Mouse (Mus musculus): Measurements from ENCODE around the gene Prps1. TPM values are rescaled to one million over a fixed set of nuclear protein-coding genes. Genes with fewer than 3 reads are reported as not detected.
"Not testable (repeated sequence)": the region's sequence is repeated elsewhere in the genome, so short reads cannot be mapped to it uniquely, and the experiment has no call there.

Gene Prps1
- total and polyA plus RNA-seq, 2 experiments from 2014 or later, result 24.1 to 28.9 TPM

GRCm38 (mm10) chrX:140491884-140492571 lies 35.6 kb downstream of the Prps1 start:
- H3K4me1 ChIP-seq (ENCODE audit: control insufficient read depth, insufficient read depth), result no peaks in the 10 kb centered on the region

GRCm38 (mm10) chrX:140493527-140494029 lies 37.2 kb downstream of the Prps1 start:
- 0 out of 2 replicates have a peak overlapping the region, but pooled peaks have one; percentile 2 for H3K27ac ChIP-seq (ENCODE audit: low read depth)
- H3K4me3 ChIP-seq (ENCODE audit: low read depth, low read length), result no peak overlapping the region
- WGBS, result 46% methylated on average over 7 of the region's 7 CpGs
- DNase-seq (ENCODE audit: low spot score), result no peak
- no peaks in the 10 kb centered on the region for H3K9me3 ChIP-seq (replicated peaks; ENCODE audit: control insufficient read depth, low read length)
- 0 out of 2 replicates have a peak, but pooled peaks cover 4% of the 10 kb centered on the region for H3K27me3 ChIP-seq (ENCODE audit: control insufficient read depth, insufficient read depth, low read length)
- no peaks in the 10 kb centered on the region for H3K36me3 ChIP-seq (replicated peaks; ENCODE audit: control insufficient read depth, insufficient read depth, low read length)
- no peak overlapping the region for H3K9ac ChIP-seq (replicated peaks; ENCODE audit: low read depth, low read length)
- TF ChIP-seq EP300 (IDR thresholded peaks at IDR 0.05; ENCODE audit: low read depth) (no peak), CTCF (IDR thresholded peaks at IDR 0.05; ENCODE audit: low read depth) (no peak)
- ATAC-seq (ENCODE audit: insufficient read depth, low read depth), result no peak
- H3K4me1 ChIP-seq (ENCODE audit: control insufficient read depth, insufficient read depth), result no peaks in the 10 kb centered on the region
- H3K4me2 ChIP-seq (ENCODE audit: low read depth, low read length), result no peak overlapping the region

More at GRCm38 (mm10) chrX:140491884-140492571, 35.6 kb downstream of the Prps1 start:
- H3K9me3 ChIP-seq (replicated peaks; ENCODE audit: control insufficient read depth, low read length), result no peaks in the 10 kb centered on the region
- WGBS, result 45% methylated on average over 10 of the region's 10 CpGs
- no peak overlapping the region for H3K4me2 ChIP-seq (ENCODE audit: low read depth, low read length)
- H3K27ac ChIP-seq (ENCODE audit: low read depth), result no peak overlapping the region
- TF ChIP-seq EP300 (IDR thresholded peaks at IDR 0.05; ENCODE audit: low read depth), result no peak
- TF ChIP-seq CTCF (IDR thresholded peaks at IDR 0.05; ENCODE audit: low read depth), result peak; percentile 75
- H3K27me3 ChIP-seq (ENCODE audit: control insufficient read depth, insufficient read depth, low read length), result 0 out of 2 replicates have a peak, but pooled peaks cover 4% of the 10 kb centered on the region
- peak; percentile 39 for DNase-seq (ENCODE audit: low spot score)
- no peak overlapping the region for H3K4me3 ChIP-seq (ENCODE audit: low read depth, low read length)
- no peak for ATAC-seq (ENCODE audit: insufficient read depth, low read depth)
- no peaks in the 10 kb centered on the region for H3K36me3 ChIP-seq (replicated peaks; ENCODE audit: control insufficient read depth, insufficient read depth, low read length)
- no peak overlapping the region for H3K9ac ChIP-seq (replicated peaks; ENCODE audit: low read depth, low read length)

GRCm38 (mm10) chrX:140494170-140494569 lies 37.8 kb downstream of the Prps1 start:
- no peak for DNase-seq (ENCODE audit: low spot score)
- 64% methylated on average over 6 of the region's 6 CpGs for WGBS
- 0 out of 2 replicates have a peak, but pooled peaks cover 4% of the 10 kb centered on the region for H3K27me3 ChIP-seq (ENCODE audit: control insufficient read depth, insufficient read depth, low read length)
- ATAC-seq (ENCODE audit: insufficient read depth, low read depth), result no peak
- H3K4me2 ChIP-seq (ENCODE audit: low read depth, low read length), result no peak overlapping the region
- no peaks in the 10 kb centered on the region for H3K9me3 ChIP-seq (replicated peaks; ENCODE audit: control insufficient read depth, low read length)
- no peaks in the 10 kb centered on the region for H3K36me3 ChIP-seq (replicated peaks; ENCODE audit: control insufficient read depth, insufficient read depth, low read length)
- H3K4me1 ChIP-seq (ENCODE audit: control insufficient read depth, insufficient read depth), result no peaks in the 10 kb centered on the region
- TF ChIP-seq CTCF (IDR thresholded peaks at IDR 0.05; ENCODE audit: low read depth) (no peak), EP300 (IDR thresholded peaks at IDR 0.05; ENCODE audit: low read depth) (no peak)
- no peak overlapping the region for H3K4me3 ChIP-seq (ENCODE audit: low read depth, low read length)
- no peak overlapping the region for H3K9ac ChIP-seq (replicated peaks; ENCODE audit: low read depth, low read length)
- peak overlapping the region; percentile 15; the same call in 1 of the 2 replicates for H3K27ac ChIP-seq (ENCODE audit: low read depth)

- H3K4me2 ChIP-seq (ENCODE audit: low read depth, low read length); H3K9ac ChIP-seq (replicated peaks; ENCODE audit: low read depth, low read length); H3K27ac ChIP-seq (ENCODE audit: low read depth); H3K27me3 ChIP-seq (ENCODE audit: control insufficient read depth, insufficient read depth, low read length); H3K36me3 ChIP-seq (replicated peaks; ENCODE audit: control insufficient read depth, insufficient read depth, low read length); H3K4me1 ChIP-seq (ENCODE audit: control insufficient read depth, insufficient read depth); H3K4me3 ChIP-seq (ENCODE audit: low read depth, low read length); H3K9me3 ChIP-seq (replicated peaks; ENCODE audit: control insufficient read depth, low read length); DNase-seq (ENCODE audit: low spot score); ATAC-seq (ENCODE audit: insufficient read depth, low read depth): not testable (repeated sequence)
- WGBS, result 23% methylated on average over 4 of the region's 4 CpGs
These were observed 42.0 kb downstream of the Prps1 start for GRCm38 (mm10) chrX:140498431-140498830.

- no peak overlapping the region for H3K27ac ChIP-seq (ENCODE audit: low read depth)
- WGBS, result 57% methylated on average over 5 of the region's 5 CpGs
These were observed 43.9 kb downstream of the Prps1 start for GRCm38 (mm10) chrX:140500306-140500705.

More at GRCm38 (mm10) chrX:140500306-140500705, 43.9 kb downstream of the Prps1 start:
- no peak for ATAC-seq (ENCODE audit: insufficient read depth, low read depth)
- no peaks in the 10 kb centered on the region for H3K9me3 ChIP-seq (replicated peaks; ENCODE audit: control insufficient read depth, low read length)
- H3K9ac ChIP-seq (replicated peaks; ENCODE audit: low read depth, low read length), result no peak overlapping the region
- H3K4me1 ChIP-seq (ENCODE audit: control insufficient read depth, insufficient read depth), result no peaks in the 10 kb centered on the region
- no peaks in the 10 kb centered on the region for H3K36me3 ChIP-seq (replicated peaks; ENCODE audit: control insufficient read depth, insufficient read depth, low read length)
- H3K4me3 ChIP-seq (ENCODE audit: low read depth, low read length), result no peak overlapping the region
- no peak overlapping the region for H3K4me2 ChIP-seq (ENCODE audit: low read depth, low read length)
- no peak for DNase-seq (ENCODE audit: low spot score)
- no peaks in the 10 kb centered on the region for H3K27me3 ChIP-seq (ENCODE audit: control insufficient read depth, insufficient read depth, low read length)
- TF ChIP-seq EP300 (IDR thresholded peaks at IDR 0.05; ENCODE audit: low read depth) (no peak), CTCF (IDR thresholded peaks at IDR 0.05; ENCODE audit: low read depth) (no peak)
